Mouse (Mus musculus): ENCODE measurements at regions not wholly inside any gene's neighbourhood (a gene's known extent, or its start where the extent isn't known, plus 50 kb on each side); places are given as distances from the start of the nearest gene placed in this dataset.

DNA sequence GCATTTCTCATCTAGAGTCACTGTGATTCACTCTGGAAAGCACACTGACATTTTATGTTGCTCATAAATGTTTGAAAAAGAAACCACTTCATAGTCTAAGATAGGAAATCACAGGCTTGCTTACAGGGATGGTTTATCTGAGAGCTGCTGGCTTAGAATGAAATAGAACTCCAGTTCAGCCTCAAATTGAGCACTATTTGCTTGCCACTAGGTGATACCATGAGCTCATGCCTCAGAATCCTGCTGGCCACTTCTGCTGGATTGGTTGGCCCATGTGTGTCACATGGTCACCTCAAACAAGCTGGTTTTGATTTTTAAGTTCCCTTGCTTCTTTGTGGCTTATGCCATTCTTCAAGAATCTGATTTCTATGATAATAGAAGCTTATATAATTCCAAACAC lies 104.8 kb upstream of the Wdr3 start:
- no peaks in the 10 kb centered on the region for H3K36me3 ChIP-seq (ENCODE audit: insufficient read depth, low read length)
- no peak overlapping the region for H3K4me3 ChIP-seq (replicated peaks; ENCODE audit: low read length)
- TF ChIP-seq NANOG (IDR thresholded peaks at IDR 0.05; ENCODE audit: borderline replicate concordance, low read length) = no peak
- no peaks in the 10 kb centered on the region for H3K9me3 ChIP-seq (ENCODE audit: low read length)
- H3K4me1 ChIP-seq (replicated peaks; ENCODE audit: low read depth, low read length) = peaks cover 5% of the 10 kb centered on the region; the same call in 1 of the 2 replicates
- H3K27me3 ChIP-seq (ENCODE audit: insufficient read depth, low read length) = no peaks in the 10 kb centered on the region

DNA sequence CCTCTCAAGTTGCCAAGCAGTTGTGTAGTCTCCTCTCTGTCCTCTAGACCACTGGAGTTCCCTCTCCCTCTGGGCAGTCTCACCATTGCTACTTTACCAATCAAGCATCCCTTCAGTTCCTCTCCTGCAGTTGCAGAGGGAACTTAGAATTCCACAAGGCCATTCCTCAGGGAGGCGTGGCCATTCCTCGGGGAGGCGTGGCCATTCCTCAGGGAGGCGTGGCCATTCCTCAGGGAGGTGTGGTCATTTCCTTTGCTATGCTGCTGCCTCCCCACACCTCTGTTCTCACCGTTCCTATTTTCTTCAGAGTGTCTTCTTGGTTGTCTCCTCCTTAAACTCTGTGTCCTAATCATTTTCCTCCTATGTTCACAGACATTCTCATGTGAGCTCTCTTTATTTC lies 102.8 kb upstream of the Wdr3 start:
- TF ChIP-seq CTCF (conservative IDR thresholded peaks at IDR 0.05; ENCODE audit: low read length) = no peak
- Histone ChIP-seq H3K4me3 (replicated peaks; ENCODE audit: low read length) (no peak overlapping the region), H3K9me3 (ENCODE audit: low read length) (no peaks in the 10 kb centered on the region), H3K4me1 (replicated peaks; ENCODE audit: low read depth, low read length) (peaks cover 5% of the 10 kb centered on the region; the same call in 1 of the 2 replicates), H3K36me3 (ENCODE audit: insufficient read depth, low read length) (no peaks in the 10 kb centered on the region), H3K27me3 (ENCODE audit: insufficient read depth, low read length) (no peaks in the 10 kb centered on the region)
